Mouse (Mus musculus) lung, adult 18-20 months (tissue): ENCODE measurements around the gene Spata31d1a.
A peak's percentile ranks its signal among the peaks of the same experiment; 100 is the strongest.

Experiments
- DNase-seq, 2 experiments: peaks; one replicate each; pipeline ENCODE4 v3.0.0; 2022; ENCODE audit warnings: mixed read lengths in 2 of 2

Gene Spata31d1a

GRCm38 (mm10) chr13:59699131-59699530 is 11.0 kb downstream of the Spata31d1a start:
- DNase-seq: no peak

GRCm38 (mm10) chr13:59695781-59696180 is 14.3 kb downstream of the Spata31d1a start:
- DNase-seq: no peak

DNA sequence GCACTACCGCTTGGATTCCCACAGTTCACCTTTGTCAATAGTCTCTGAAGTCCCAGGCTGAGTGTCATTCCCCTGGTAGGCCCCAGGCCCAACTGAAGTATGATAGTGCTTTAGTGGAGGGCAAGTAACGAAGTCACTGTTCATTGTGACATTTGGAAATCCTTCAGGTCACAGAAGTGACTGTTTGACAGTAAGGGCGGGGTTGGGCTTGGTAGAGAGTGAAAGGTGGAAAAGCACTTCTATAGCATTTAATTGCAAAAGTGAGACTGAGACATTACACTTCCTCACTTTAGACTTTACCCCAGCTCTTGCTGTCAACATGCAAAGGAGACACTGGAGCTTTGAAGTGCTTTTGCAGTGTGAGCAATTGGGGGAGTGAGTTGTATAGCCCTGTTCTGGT is 16.1 kb downstream of the Spata31d1a start, which contains the start of gene 4921517D22Rik:
TSS of gene 4921517D22Rik (minus strand) at position 101 of the 400 bp plus-strand sequence.
- no peak for DNase-seq

- DNase-seq: no peak
Measured at GRCm38 (mm10) chr13:59691478-59691877, 18.7 kb downstream of the Spata31d1a start.

GRCm38 (mm10) chr13:59690576-59690975 is 19.6 kb downstream of the Spata31d1a start:
- DNase-seq: no peak

GRCm38 (mm10) chr13:59689843-59690242 is 20.3 kb downstream of the Spata31d1a start:
- DNase-seq: no peak

GRCm38 (mm10) chr13:59689313-59689712 is 20.8 kb downstream of the Spata31d1a start:
- DNase-seq: no peak

GRCm38 (mm10) chr13:59688338-59688770 is 21.8 kb downstream of the Spata31d1a start:
- DNase-seq: peak in 1 of 2 experiments; percentile 27

GRCm38 (mm10) chr13:59685236-59685635 is 24.9 kb downstream of the Spata31d1a start:
- DNase-seq: no peak

DNA sequence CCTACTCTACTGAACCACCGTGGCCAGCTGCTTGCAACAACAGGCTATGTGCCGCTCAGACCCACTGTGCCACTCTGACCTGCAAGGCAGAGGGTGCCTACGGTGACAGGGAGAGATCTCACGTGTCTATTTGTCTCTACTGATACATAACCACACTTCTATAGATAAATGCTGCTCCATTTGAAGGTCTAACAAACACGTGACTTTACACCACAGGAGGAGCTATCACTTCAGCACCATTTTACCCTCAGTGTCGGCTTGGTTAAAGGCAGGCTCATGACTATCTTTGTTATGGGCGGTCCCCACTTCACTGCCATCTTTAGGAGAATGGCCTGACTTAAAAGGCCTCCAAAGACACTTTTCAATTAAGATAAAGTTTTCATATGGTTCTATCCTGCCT is 27.5 kb downstream of the Spata31d1a start:
- DNase-seq: no peak

DNA sequence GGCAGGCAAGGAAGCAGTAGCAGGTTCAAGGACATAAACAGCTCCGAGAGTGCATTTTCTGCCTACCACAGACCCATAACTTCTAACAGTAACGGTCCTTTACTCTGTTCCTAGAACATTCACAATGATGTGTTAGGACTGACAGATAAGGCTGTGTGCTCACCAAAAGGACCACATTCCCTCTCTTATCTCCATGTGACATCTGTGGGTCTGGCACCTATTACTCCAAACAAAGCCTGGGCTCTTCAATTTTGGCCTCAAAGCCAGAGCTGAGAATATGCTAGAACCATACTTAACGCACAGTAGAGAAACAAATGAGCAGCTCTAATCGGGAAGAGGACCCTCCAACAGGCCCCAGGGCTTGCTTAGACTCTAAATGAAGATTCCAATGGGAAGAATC is 30.2 kb downstream of the Spata31d1a start:
- DNase-seq: no peak

GRCm38 (mm10) chr13:59679306-59679705 is 30.8 kb downstream of the Spata31d1a start:
- no peak for DNase-seq

DNA sequence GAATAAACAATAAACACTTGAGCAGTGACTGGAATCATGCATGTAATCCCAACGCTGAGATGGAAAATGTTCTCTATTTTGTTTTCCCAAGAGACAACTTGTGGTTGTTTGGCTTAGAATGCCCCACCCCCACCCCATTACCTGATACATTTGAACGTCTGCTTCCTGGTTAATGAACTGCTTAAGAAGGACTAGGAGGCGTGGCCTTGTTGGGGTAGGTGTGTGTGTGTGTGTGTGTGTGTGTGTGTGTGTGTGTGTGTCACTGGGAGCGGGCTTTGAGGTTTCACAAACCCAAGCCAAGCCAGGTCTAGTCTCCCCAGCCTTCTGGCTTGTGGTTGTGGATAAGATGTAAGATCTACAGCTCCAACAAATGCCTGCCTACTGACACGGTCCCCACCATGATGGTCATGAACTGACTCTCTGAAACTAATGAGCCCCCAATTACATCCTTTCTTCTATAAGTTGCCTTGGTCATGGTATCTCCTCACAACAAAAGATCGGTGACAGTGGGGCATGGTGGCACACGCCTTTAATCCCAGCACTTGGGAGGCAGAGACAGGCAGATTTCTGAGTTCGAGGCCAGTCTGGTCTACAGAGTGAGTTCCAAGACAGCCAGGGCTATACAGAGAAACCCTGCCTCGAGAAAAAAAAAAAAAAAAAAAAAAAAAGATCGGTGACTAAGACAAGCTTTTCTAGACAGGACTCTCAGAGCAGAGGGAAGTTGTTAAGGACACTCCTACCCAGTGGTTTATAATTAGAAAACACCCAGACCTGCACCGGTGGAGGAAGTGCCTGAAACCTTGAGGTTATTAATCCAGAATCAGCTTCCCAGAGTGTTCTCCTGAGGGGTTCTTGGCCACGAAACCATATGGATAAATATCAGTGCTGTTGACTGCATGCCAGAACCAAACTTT is 33.6 kb downstream of the Spata31d1a start:
- DNase-seq: no peak

GRCm38 (mm10) chr13:59675151-59676011 is 34.7 kb downstream of the Spata31d1a start, which contains the start of gene Golm1:
TSS of gene Golm1 (minus strand) at chr13:59675811.
- peak; percentile 73 to 79 for DNase-seq

- DNase-seq: no peak
Measured at GRCm38 (mm10) chr13:59674761-59675150, 35.4 kb downstream of the Spata31d1a start.

DNA sequence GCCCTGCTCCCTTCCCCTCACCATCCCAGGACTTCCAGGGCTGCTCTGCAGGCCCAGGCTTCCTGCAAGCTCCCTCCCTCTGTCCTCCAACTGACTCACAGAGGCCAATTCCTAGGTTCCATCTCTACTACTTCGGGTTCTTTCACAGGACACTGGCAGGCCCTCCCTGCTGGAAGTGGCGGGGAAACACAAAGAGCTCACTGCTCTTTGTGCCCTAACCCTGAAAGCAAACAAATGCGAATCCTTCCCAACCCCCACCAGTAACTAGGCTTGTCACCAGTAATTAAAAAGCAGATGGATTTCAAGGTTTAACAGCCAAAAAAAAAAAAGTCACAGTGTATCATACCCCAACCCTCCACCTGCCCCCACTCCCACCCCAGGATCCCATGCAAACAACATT is 35.9 kb downstream of the Spata31d1a start:
- DNase-seq: no peak

DNA sequence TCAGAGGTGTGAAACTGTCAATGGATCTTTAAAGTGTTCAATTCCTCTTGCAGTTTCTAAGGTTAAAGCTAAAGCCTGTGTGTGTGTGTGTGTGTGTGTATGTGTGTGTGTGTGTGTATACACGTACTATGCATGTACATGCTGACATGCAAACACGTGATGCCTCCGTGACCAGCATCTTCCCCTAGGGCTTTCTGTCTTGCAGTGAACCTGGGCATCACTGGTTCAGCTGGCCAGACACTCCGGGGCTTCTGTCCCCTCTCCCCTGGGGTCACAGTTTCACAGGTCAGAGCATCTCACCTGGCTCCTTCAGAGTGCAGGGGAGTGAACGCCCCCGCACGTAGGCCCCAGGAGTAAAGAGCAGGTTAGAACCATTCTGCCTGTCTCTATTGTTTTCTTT is 36.5 kb downstream of the Spata31d1a start:
- DNase-seq: no peak

DNA sequence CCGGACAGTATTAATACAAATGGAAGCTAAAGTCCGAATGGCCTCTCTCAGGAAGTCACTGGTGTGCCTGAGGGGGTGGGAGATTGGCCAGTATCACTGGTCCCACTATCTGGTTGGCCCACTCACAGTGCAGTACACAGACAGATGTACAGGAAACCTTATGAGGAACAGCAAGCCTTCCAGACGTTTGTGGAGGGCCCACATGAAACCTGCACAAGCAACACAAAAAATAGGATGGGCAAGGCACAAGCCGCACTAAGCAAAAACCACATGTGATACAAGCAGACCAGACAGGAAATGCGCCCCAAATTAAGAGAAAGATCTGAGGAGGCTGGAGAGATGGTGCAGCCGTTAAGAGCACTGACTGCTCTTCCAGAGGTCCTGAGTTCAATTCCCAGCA is 37.9 kb downstream of the Spata31d1a start:
- DNase-seq: no peak

DNA sequence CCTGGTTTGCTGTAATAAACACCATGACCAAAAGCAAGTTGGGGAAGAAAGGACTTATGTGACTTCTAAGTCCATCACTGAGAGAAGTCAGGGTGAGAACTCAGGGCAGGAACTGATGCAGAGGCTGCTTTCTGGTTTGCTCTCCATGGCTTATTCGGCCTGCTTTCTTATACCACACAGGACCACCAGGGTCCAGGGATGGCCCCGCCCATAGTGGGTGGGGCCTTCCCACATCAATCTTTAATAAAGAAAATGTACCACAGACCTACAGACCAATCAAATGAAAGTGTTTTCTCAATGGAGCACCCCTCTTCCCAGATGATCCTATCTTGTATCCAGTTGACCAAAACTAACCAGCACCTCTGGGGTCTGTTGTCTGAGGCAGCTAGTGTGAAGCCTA is 38.6 kb downstream of the Spata31d1a start:
- DNase-seq: no peak

GRCm38 (mm10) chr13:59669946-59670345 is 40.2 kb downstream of the Spata31d1a start:
- no peak for DNase-seq

GRCm38 (mm10) chr13:59668501-59669093 is 41.5 kb downstream of the Spata31d1a start:
- DNase-seq: peak; percentile 79 to 85

- DNase-seq: no peak
Measured at GRCm38 (mm10) chr13:59667763-59668162, 42.4 kb downstream of the Spata31d1a start.
